Mouse (Mus musculus) heart, embryonic 14.5 days (tissue): Measurements from ENCODE around the gene Sptlc3. TPM values are rescaled to one million over a fixed set of nuclear protein-coding genes. Genes with fewer than 3 reads are reported as not detected.

Experiments
- ATAC-seq: fragments of 200-750 bp; cut with Nextera tagmentation; 2 replicates; pipeline ENCODE4 v1.8.0; 2017; ENCODE audit warnings: low read depth, moderate TSS enrichment; ENCODE audit not compliant: insufficient number of reproducible peaks, insufficient read depth, low FRiP score
- H3K27ac ChIP-seq, 2 experiments: fragments of 200-500 bp in 1 of 2; fragments of 300-500 bp in 1 of 2; sonication (generic) in 1 of 2; replicated peaks in 1 of 2; 2 replicates each; pipeline ENCODE4 v1.5.1; 2012 to 2014; ENCODE audit warnings: low read depth in 2 of 2, low read length in 2 of 2, control low read depth in 1 of 2, mild to moderate bottlenecking in 1 of 2, mixed read lengths in 1 of 2; ENCODE audit not compliant: control insufficient read depth in 1 of 2, insufficient read depth in 1 of 2
- H3K27me3 ChIP-seq: fragments of 300-500 bp; sonication (generic); 2 replicates; pipeline ENCODE4 v1.6.1; 2014; ENCODE audit warnings: mild to moderate bottlenecking, low read length, control low read depth; ENCODE audit not compliant: control insufficient read depth, insufficient read depth
- H3K36me3 ChIP-seq: fragments of 300-500 bp; sonication (generic); 2 replicates; pipeline ENCODE4 v1.6.1; 2014; ENCODE audit warnings: mild to moderate bottlenecking, control low read depth, low read length, mixed read lengths; ENCODE audit not compliant: control insufficient read depth, insufficient read depth
- H3K4me1 ChIP-seq, 2 experiments: fragments of 200-500 bp in 1 of 2; fragments of 300-500 bp in 1 of 2; sonication (generic) in 1 of 2; 2 replicates each; pipeline ENCODE4 v1.6.1; 2012 to 2014; ENCODE audit warnings: low read length in 2 of 2, control low read depth in 1 of 2, mixed read lengths in 1 of 2; ENCODE audit not compliant: control insufficient read depth in 2 of 2, insufficient read depth in 2 of 2
- H3K4me2 ChIP-seq: fragments of 300-500 bp; sonication (generic); 2 replicates; pipeline ENCODE4 v1.6.1; 2014; ENCODE audit warnings: mild to moderate bottlenecking, low read length
- H3K4me3 ChIP-seq, 2 experiments: fragments of 200-500 bp in 1 of 2; fragments of 300-500 bp in 1 of 2; sonication (generic) in 1 of 2; 2 replicates each; pipeline ENCODE4 v1.5.1; 2012 to 2014; ENCODE audit warnings: low read length in 2 of 2, mild to moderate bottlenecking in 2 of 2, control low read depth in 1 of 2, low read depth in 1 of 2, moderate library complexity in 1 of 2; ENCODE audit not compliant: control insufficient read depth in 1 of 2, insufficient read depth in 1 of 2
- H3K9ac ChIP-seq: fragments of 300-500 bp; sonication (generic); 2 replicates; pipeline ENCODE4 v1.6.1; 2014; ENCODE audit warnings: mild to moderate bottlenecking, low read length
- H3K9me3 ChIP-seq: fragments of 300-500 bp; sonication (generic); 2 replicates; pipeline ENCODE4 v1.6.1; 2016; ENCODE audit warnings: low read length, control low read depth; ENCODE audit not compliant: control insufficient read depth
- WGBS: fragments of 180-500 bp; shearing (Covaris S2); extraction: QIAGEN DNeasy Blood & Tissue Kit; methylation state at CpG from one replicate; pipeline ENCODE4 v1.1.7; 2014; 5-methylcytosine and 5-hydroxymethylcytosine counted together
- polyA plus RNA-seq: library from polyadenylated mRNA; unstranded; fragments of >200 nt; fragmentation: Nextera tagmentation; extraction: Ambion mirVana; gene quantifications from 2 replicates; pipeline ENCODE4 v1.2.1, GENCODE M21; 2014

The Sptlc3 gene
- not detected in 2 replicates for polyA plus RNA-seq

DNA sequence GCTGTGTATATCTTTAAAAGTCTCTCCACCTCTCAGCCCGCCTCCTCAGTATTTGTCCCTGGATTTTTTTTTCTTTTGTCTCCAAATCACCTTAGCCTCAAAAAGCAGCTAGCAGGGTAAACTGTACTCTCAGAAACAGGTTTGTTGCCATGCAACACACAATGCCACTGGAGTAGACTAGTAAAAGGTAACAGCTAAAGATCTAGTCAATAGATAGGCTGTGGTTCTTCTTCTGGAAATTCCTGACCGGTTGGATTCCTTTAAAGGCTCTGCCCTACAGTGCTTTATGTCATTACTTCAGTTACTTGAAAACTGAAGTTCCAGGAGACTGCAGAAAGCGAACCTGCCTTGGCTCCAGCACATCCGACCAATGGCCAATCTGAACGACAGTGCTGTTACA, at the start of gene Sptlc3:
Sptlc3 (plus strand) TSS at position 78 of the 400 bp plus-strand sequence.
- Histone ChIP-seq H3K4me3 (no peak within 1 kb of the TSS), H3K36me3 (no peaks in the 10 kb centered on the region), H3K4me2 (no peak within 1 kb of the TSS), H3K4me1 (no peaks in the 10 kb centered on the region), H3K9ac (no peak within 1 kb of the TSS), H3K27ac (no peak within 1 kb of the TSS), H3K9me3 (no peaks in the 10 kb centered on the region), H3K27me3 (no peaks in the 10 kb centered on the region)
- WGBS = 64% methylated on average over 5 of the region's 5 CpGs
- no peak for ATAC-seq

DNA sequence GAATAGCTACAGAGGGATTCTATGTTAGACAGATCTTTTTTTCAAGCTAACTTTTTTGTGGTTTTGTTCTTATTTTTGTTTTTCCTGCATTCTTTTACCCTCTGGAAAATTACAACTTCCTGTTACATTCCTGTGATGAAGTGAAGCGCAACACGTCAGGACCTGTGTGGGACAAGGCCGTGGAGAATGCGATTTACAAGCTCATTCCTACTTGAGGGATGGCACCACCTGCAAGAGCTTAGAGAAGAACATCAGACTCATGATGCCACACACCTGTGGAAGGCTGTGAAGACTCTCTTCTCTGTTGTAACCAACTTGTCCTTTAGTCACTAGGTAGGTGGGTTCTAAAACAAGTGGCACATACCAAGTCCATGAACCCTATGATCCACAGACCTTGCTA, 26.0 kb upstream of the Sptlc3 start:
- 79% methylated on average over 4 of the region's 4 CpGs for WGBS
- ATAC-seq = no peak

GRCm38 (mm10) chr2:139488708-139489107, 5.0 kb upstream of the Sptlc3 start:
- Histone ChIP-seq H3K9me3 (no peaks in the 10 kb centered on the region), H3K9ac (no peak overlapping the region), H3K4me1 (no peaks in the 10 kb centered on the region), H3K27ac (no peak overlapping the region), H3K4me2 (no peak overlapping the region), H3K27me3 (no peaks in the 10 kb centered on the region), H3K36me3 (no peaks in the 10 kb centered on the region), H3K4me3 (no peak overlapping the region)
- ATAC-seq = no peak
- WGBS = 37% methylated on average over 5 of the region's 5 CpGs

More for the DNA sequence above, 26.0 kb upstream of the Sptlc3 start:
- H3K4me1 ChIP-seq = no peaks in the 10 kb centered on the region
- no peaks in the 10 kb centered on the region for H3K27me3 ChIP-seq
- H3K9me3 ChIP-seq = no peaks in the 10 kb centered on the region
- H3K9ac ChIP-seq = no peak overlapping the region
- no peak overlapping the region for H3K27ac ChIP-seq
- no peak overlapping the region for H3K4me2 ChIP-seq
- no peaks in the 10 kb centered on the region for H3K36me3 ChIP-seq
- H3K4me3 ChIP-seq = no peak overlapping the region

- no peak for ATAC-seq
- Histone ChIP-seq H3K9ac (no peak overlapping the region), H3K27ac (no peak overlapping the region), H3K4me3 (no peak overlapping the region), H3K27me3 (no peaks in the 10 kb centered on the region), H3K36me3 (no peaks in the 10 kb centered on the region), H3K4me2 (no peak overlapping the region), H3K4me1 (no peaks in the 10 kb centered on the region), H3K9me3 (no peaks in the 10 kb centered on the region)
- WGBS = 26% methylated on average over 5 of the region's 5 CpGs
These were observed 916 bp downstream of the Sptlc3 start for GRCm38 (mm10) chr2:139494629-139495028.

DNA sequence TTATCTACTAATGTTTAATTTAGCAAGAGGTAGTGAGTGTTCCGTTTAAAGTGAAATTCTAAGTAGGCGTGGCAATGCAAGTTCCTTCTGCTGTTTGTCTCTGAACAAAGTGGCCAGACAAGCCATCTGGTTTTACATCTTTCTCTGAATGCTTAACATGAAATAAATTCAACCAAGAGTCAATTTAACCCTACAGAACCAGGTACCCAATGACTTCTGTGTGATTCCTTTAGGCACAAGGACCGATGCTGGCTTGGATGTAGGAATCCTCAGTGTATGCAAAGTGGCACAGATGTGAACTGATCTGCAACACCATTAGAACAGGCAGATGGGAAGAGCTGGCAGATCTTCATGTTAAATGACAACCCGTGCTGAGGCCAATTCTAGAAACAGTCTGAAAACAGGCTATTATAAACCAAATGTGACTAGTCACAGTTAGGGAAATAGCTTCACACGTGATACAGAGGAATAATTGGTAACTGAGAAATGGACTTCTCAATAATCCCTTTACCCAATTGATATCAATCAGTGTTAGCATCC, 68.3 kb downstream of the Sptlc3 start:
- Histone ChIP-seq H3K27me3 (no peaks in the 10 kb centered on the region), H3K4me3 (no peak overlapping the region), H3K9ac (no peak overlapping the region), H3K9me3 (no peaks in the 10 kb centered on the region), H3K36me3 (no peaks in the 10 kb centered on the region), H3K4me1 (no peaks in the 10 kb centered on the region), H3K4me2 (no peak overlapping the region), H3K27ac (no peak overlapping the region)
- no peak for ATAC-seq
- 67% methylated on average over 5 of the region's 5 CpGs for WGBS

DNA sequence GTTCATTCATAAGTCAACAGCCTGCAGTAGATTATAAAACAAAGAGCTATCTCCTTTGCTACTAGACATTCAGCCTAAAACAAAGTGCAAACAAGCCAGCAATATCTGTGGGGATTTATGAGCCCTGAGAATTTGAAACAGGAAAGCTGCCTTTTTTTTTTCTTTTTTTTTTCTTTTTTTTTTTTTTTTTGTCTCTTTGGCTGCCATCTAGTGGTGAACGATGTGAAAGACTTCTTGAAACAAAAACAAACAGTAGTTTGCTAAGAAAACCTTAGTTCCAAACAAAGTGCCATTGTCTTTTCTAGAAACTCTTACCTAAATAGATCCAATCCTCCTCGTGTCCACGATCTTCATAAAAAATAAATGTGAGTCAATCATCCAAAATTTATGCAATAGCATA, 85.6 kb downstream of the Sptlc3 start:
- WGBS = 4% methylated on average over 3 of the region's 3 CpGs

DNA sequence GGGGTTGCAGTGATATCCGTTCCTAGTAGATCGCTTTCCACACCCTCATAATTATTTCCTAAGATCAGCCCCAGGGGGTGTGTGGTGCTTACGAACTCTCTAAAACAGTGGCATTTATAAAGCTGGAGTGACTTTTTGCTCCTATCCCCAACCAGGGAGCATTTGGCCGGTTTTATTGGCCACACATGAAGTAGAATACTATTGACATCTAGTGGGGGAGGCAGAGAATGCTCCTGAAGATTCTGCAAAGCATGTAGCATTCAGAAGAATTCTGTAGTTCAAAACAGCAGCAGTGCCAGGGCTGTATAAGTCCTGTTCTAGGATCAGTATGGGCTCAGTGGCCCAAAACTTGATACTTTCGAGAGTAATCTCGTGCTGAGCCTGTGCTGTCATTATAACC, 89.1 kb downstream of the Sptlc3 start:
- Histone ChIP-seq H3K4me2 (0 out of 2 replicates have a peak overlapping the region, but pooled peaks have one; percentile 7), H3K36me3 (no peaks in the 10 kb centered on the region), H3K9ac (no peak overlapping the region), H3K27ac (no peak overlapping the region), H3K4me3 (no peak overlapping the region), H3K9me3 (no peaks in the 10 kb centered on the region), H3K4me1 (no peaks in the 10 kb centered on the region), H3K27me3 (no peaks in the 10 kb centered on the region)
- WGBS = 49% methylated on average over 6 of the region's 6 CpGs
- ATAC-seq = no peak

More for the DNA sequence above, 85.6 kb downstream of the Sptlc3 start:
- no peak overlapping the region for H3K27ac ChIP-seq
- H3K4me1 ChIP-seq = no peaks in the 10 kb centered on the region
- no peak overlapping the region for H3K9ac ChIP-seq
- H3K4me3 ChIP-seq = no peak overlapping the region
- ATAC-seq = no peak
- no peaks in the 10 kb centered on the region for H3K36me3 ChIP-seq
- H3K27me3 ChIP-seq = no peaks in the 10 kb centered on the region
- no peaks in the 10 kb centered on the region for H3K9me3 ChIP-seq
- H3K4me2 ChIP-seq = no peak overlapping the region

DNA sequence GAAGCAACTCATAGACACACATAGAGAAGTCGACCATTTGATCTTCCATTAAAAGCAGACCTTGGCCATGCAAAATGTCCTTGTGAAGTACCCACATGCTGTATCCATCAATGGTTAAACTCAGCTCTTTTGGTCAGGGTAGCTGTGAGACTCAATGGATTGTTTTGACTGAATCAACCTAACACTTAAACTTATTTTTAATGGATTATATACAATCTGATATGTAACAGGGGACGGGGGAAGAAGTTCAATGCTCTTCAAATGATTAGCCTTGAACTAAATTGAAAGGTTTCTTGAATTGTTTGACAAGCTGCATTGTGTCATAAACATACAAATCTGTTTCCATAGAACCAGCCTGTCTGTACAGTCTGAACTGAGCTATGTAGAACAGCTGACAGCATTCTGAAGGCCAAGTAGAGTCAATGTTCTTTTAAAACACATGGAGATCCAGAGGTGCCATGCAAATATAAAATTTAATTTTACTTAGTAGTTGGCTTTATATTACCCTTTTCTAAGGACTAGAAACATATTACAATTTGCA, 94.0 kb downstream of the Sptlc3 start:
- no peak overlapping the region for H3K27ac ChIP-seq
- 74% methylated on average over 2 of the region's 2 CpGs for WGBS
- H3K9ac ChIP-seq = no peak overlapping the region
- no peaks in the 10 kb centered on the region for H3K27me3 ChIP-seq
- H3K4me3 ChIP-seq = no peak overlapping the region
- H3K36me3 ChIP-seq = no peaks in the 10 kb centered on the region
- H3K4me1 ChIP-seq = no peaks in the 10 kb centered on the region
- no peak overlapping the region for H3K4me2 ChIP-seq
- ATAC-seq = no peak
- no peaks in the 10 kb centered on the region for H3K9me3 ChIP-seq
